Mouse (Mus musculus) lung, postnatal 0 days (tissue): Measurements from ENCODE around the gene Fnbp1l.

ENCODE experiments used
- CTCF ChIP-seq: IDR thresholded peaks from 2 replicates; pipeline ENCODE4 v1.5.1; 2016; ENCODE audit warnings: antibody characterized with exemption, mild to moderate bottlenecking
- EP300 ChIP-seq: IDR thresholded peaks from 2 replicates; pipeline ENCODE4 v1.6.1; 2016; ENCODE audit warnings: antibody characterized with exemption, mild to moderate bottlenecking, control low read depth

GRCm38 (mm10) chr3:122629580-122629979, 10.1 kb upstream of the Fnbp1l start:
- TF ChIP-seq CTCF (no peak), EP300 (peak; percentile 54; the same call in 1 of the 2 replicates)
